16 mouse cellular contexts compared by ENCODE assay signal in genomic region chr5:131647104-131647682, GRCm38 (mm10).
DNase-seq lines count a peak whose midpoint lies in the region; ATAC-seq lines count a peak whose summit lies in the region.
"Had no signal": no experiment of that assay in that cellular context is flagged by ENCODE, and none has a peak within 500 bp of the region (broad histone marks: within the 10 kb centered on the region; RNA-seq: fewer than 3 reads in every experiment).

No protein-coding gene starts in this region.

- no peaks in the 10 kb centered on the region for H3K9me3 ChIP-seq in heart, embryonic 10.5 days
- no peaks in the 10 kb centered on the region for H3K9me3 ChIP-seq in liver, embryonic 13.5 days (replicated peaks)
- no peaks in the 10 kb centered on the region for H3K9me3 ChIP-seq in embryonic facial prominence, embryonic 13.5 days
- no peaks in the 10 kb centered on the region for H3K9me3 ChIP-seq in hindbrain, embryonic 11.5 days (ENCODE audit: control insufficient read depth, low read length)
- no peaks in the 10 kb centered on the region for H3K9me3 ChIP-seq in intestine, embryonic 16.5 days (ENCODE audit: control insufficient read depth, low read length)
- H3K9me3 ChIP-seq: liver, embryonic 12.5 days; neural tube, embryonic 12.5 days had no signal

- no peak overlapping the region for H3K9ac ChIP-seq in liver, embryonic 13.5 days
- H3K9ac ChIP-seq in embryonic facial prominence, embryonic 13.5 days: no peak overlapping the region
- H3K9ac ChIP-seq in hindbrain, embryonic 11.5 days (ENCODE audit: low read depth, low read length): no peak overlapping the region
- no peak overlapping the region for H3K9ac ChIP-seq in intestine, embryonic 16.5 days (ENCODE audit: low read depth, low read length)
- H3K9ac ChIP-seq: liver, embryonic 12.5 days; neural tube, embryonic 12.5 days had no signal

- no peak overlapping the region for H3K4me2 ChIP-seq in liver, embryonic 13.5 days
- H3K4me2 ChIP-seq in embryonic facial prominence, embryonic 13.5 days: no peak overlapping the region
- H3K4me2 ChIP-seq in hindbrain, embryonic 11.5 days (replicated peaks; ENCODE audit: low read depth, low read length): no peak overlapping the region
- H3K4me2 ChIP-seq in intestine, embryonic 16.5 days (ENCODE audit: low read depth, low read length): no peak overlapping the region
- H3K4me2 ChIP-seq: liver, embryonic 12.5 days; neural tube, embryonic 12.5 days had no signal

- no peak for DNase-seq in heart, embryonic 10.5 days (ENCODE audit: low spot score)
- DNase-seq in heart, adult 9 months (ENCODE audit: low spot score in 2 of 2): no peak
- no peak for DNase-seq in liver, embryonic 13.5 days
- DNase-seq in liver: no peak
- no peak for DNase-seq in hindbrain, embryonic 11.5 days (ENCODE audit: low spot score)
- no peak for DNase-seq in embryo, embryonic 10 days (ENCODE audit: low spot score)
- DNase-seq: cerebellum, adult 9-10 months; layer of hippocampus, adult 9-11 months; right cerebral cortex, postnatal 25 days had no signal

- no peaks in the 10 kb centered on the region for H3K36me3 ChIP-seq in heart, embryonic 10.5 days
- H3K36me3 ChIP-seq in liver, embryonic 13.5 days: no peaks in the 10 kb centered on the region
- no peaks in the 10 kb centered on the region for H3K36me3 ChIP-seq in embryonic facial prominence, embryonic 13.5 days
- no peaks in the 10 kb centered on the region for H3K36me3 ChIP-seq in hindbrain, embryonic 11.5 days (ENCODE audit: control insufficient read depth, insufficient read depth, low read length)
- H3K36me3 ChIP-seq in intestine, embryonic 16.5 days (ENCODE audit: control insufficient read depth, insufficient read depth, low read length): no peaks in the 10 kb centered on the region
- H3K36me3 ChIP-seq: liver, embryonic 12.5 days; neural tube, embryonic 12.5 days had no signal

- peak; percentile 48; the same call in 1 of the 2 replicates for ATAC-seq in liver, embryonic 13.5 days (ENCODE audit: low read depth)
- no peak for ATAC-seq in embryonic facial prominence, embryonic 13.5 days (ENCODE audit: insufficient number of reproducible peaks, insufficient read depth, low FRiP score, low TSS enrichment, low read depth)
- no peak for ATAC-seq in hindbrain, embryonic 11.5 days (ENCODE audit: low FRiP score)
- ATAC-seq in intestine, embryonic 16.5 days: no peak
- ATAC-seq: CD4-positive, CD25-positive, alpha-beta regulatory T cell, adult 4 months; intestine, postnatal 0 days; liver, embryonic 12.5 days had no signal

- H3K27ac ChIP-seq in heart, embryonic 10.5 days: peak overlapping the region; percentile 72; the same call in 1 of the 2 replicates
- H3K27ac ChIP-seq in liver, embryonic 13.5 days: no peak overlapping the region; the same call in 1 of the 2 replicates
- H3K27ac ChIP-seq in embryonic facial prominence, embryonic 13.5 days: peak overlapping the region; percentile 5; the same call in 1 of the 2 replicates
- peak overlapping the region; percentile 45; the same call in 1 of the 2 replicates for H3K27ac ChIP-seq in hindbrain, embryonic 11.5 days (ENCODE audit: low read depth, low read length)
- H3K27ac ChIP-seq in intestine, embryonic 16.5 days (ENCODE audit: low read length): no peak overlapping the region
- H3K27ac ChIP-seq: liver, embryonic 12.5 days; neural tube, embryonic 12.5 days had no signal

- WGBS in heart, embryonic 10.5 days: 39% methylated on average over 4 of the region's 4 CpGs
- 47% methylated on average over 4 of the region's 4 CpGs for WGBS in liver, embryonic 13.5 days (ENCODE audit: insufficient replicate concordance)
- WGBS in embryonic facial prominence, embryonic 13.5 days: 45% methylated on average over 4 of the region's 4 CpGs
- 37% methylated on average over 4 of the region's 4 CpGs for WGBS in hindbrain, embryonic 11.5 days
- WGBS in intestine, embryonic 16.5 days: 62% methylated on average over 4 of the region's 4 CpGs

- no peak overlapping the region for H3K4me3 ChIP-seq in heart, embryonic 10.5 days
- no peak overlapping the region for H3K4me3 ChIP-seq in liver, embryonic 13.5 days (replicated peaks)
- H3K4me3 ChIP-seq in embryonic facial prominence, embryonic 13.5 days: no peak overlapping the region
- no peak overlapping the region for H3K4me3 ChIP-seq in hindbrain, embryonic 11.5 days (ENCODE audit: low read depth, low read length)
- H3K4me3 ChIP-seq in intestine, embryonic 16.5 days (ENCODE audit: low read length): no peak overlapping the region
- H3K4me3 ChIP-seq: liver, embryonic 12.5 days; megakaryocyte, embryonic 14.5 days; neural tube, embryonic 12.5 days had no signal

- H3K27me3 ChIP-seq in heart, embryonic 10.5 days (ENCODE audit: insufficient read depth, poor library complexity, severe bottlenecking): peaks cover 4% of the 10 kb centered on the region; the same call in 1 of the 2 replicates
- no peaks in the 10 kb centered on the region for H3K27me3 ChIP-seq in liver, embryonic 13.5 days
- H3K27me3 ChIP-seq in embryonic facial prominence, embryonic 13.5 days: peaks cover 24% of the 10 kb centered on the region
- H3K27me3 ChIP-seq in hindbrain, embryonic 11.5 days (ENCODE audit: control insufficient read depth, insufficient read depth, low read length): peaks cover 18% of the 10 kb centered on the region
- no peaks in the 10 kb centered on the region for H3K27me3 ChIP-seq in intestine, embryonic 16.5 days (replicated peaks; ENCODE audit: control insufficient read depth, insufficient read depth, low read length)
- H3K27me3 ChIP-seq: liver, embryonic 12.5 days; neural tube, embryonic 12.5 days had no signal

- peaks cover 46% of the 10 kb centered on the region for H3K4me1 ChIP-seq in heart, embryonic 10.5 days
- H3K4me1 ChIP-seq in liver, embryonic 13.5 days (replicated peaks): peaks cover 7% of the 10 kb centered on the region
- peaks cover 42% of the 10 kb centered on the region for H3K4me1 ChIP-seq in embryonic facial prominence, embryonic 13.5 days
- peaks cover 28% of the 10 kb centered on the region for H3K4me1 ChIP-seq in hindbrain, embryonic 11.5 days (replicated peaks; ENCODE audit: control insufficient read depth, insufficient read depth, low read length)
- peaks cover 6% of the 10 kb centered on the region; the same call in 1 of the 2 replicates for H3K4me1 ChIP-seq in intestine, embryonic 16.5 days (ENCODE audit: control insufficient read depth, insufficient read depth, low read length)

Comparison
In these comparisons a context has a peak if more than half of its experiments do, and no peak if none do; other contexts are left out.
1. H3K27ac ChIP-seq: peak in heart, embryonic 10.5 days (single experiment), embryonic facial prominence, embryonic 13.5 days (single experiment) and hindbrain, embryonic 11.5 days (single experiment); none in liver, embryonic 13.5 days (single experiment) and intestine, embryonic 16.5 days (single experiment).